Mouse (Mus musculus) C2C12 (cell line): ENCODE measurements around the gene Ltf. TPM values are rescaled to one million over a fixed set of nuclear protein-coding genes. Genes with fewer than 3 reads are reported as not detected.

Experiments used
- H3K27me3 ChIP-seq: one replicate; pipeline ENCODE4 v1.6.1; 2011; ENCODE audit not compliant: control insufficient read depth, insufficient read depth, insufficient read length
- H3K36me3 ChIP-seq: one replicate; pipeline ENCODE4 v1.6.1; 2011; ENCODE audit not compliant: control insufficient read depth, insufficient read depth
- H3K4me3 ChIP-seq: one replicate; pipeline ENCODE4 v1.5.1; 2011; ENCODE audit warnings: mild to moderate bottlenecking, control low read depth; ENCODE audit not compliant: poor library complexity, insufficient read depth, severe bottlenecking
- H3K79me2 ChIP-seq: one replicate; pipeline ENCODE4 v1.6.1; 2011; ENCODE audit not compliant: control insufficient read depth, insufficient read depth
- H3K79me3 ChIP-seq: one replicate; pipeline ENCODE4 v1.6.1; 2011; ENCODE audit warnings: low read depth, control low read depth
- H3ac ChIP-seq: one replicate; pipeline ENCODE3; 2011; ENCODE audit warnings: low read depth; ENCODE audit not compliant: control insufficient read depth, insufficient read length
- CEBPB ChIP-seq: IDR thresholded peaks from one replicate; pipeline ENCODE4 v1.6.1; 2011; ENCODE audit warnings: low read depth, mild to moderate bottlenecking, control low read depth, moderate library complexity
- CTCF ChIP-seq: IDR thresholded peaks from one replicate; pipeline ENCODE4 v1.5.1; 2011; ENCODE audit not compliant: control insufficient read depth, insufficient read depth, insufficient read length
- FOSL1 ChIP-seq: IDR thresholded peaks from one replicate; pipeline ENCODE4 v1.8.0; 2011; ENCODE audit warnings: mild to moderate bottlenecking, low read length; ENCODE audit not compliant: poor library complexity, insufficient read depth, severe bottlenecking
- MAX ChIP-seq: IDR thresholded peaks from one replicate; pipeline ENCODE4 v1.6.1; 2011; ENCODE audit warnings: mild to moderate bottlenecking, control low read depth
- MYOD1 ChIP-seq: IDR thresholded peaks from one replicate; pipeline ENCODE4 v1.6.1; 2011; ENCODE audit warnings: low read depth; ENCODE audit not compliant: control insufficient read depth, insufficient read length
- MYOG ChIP-seq: IDR thresholded peaks from one replicate; pipeline ENCODE4 v1.6.1; 2011; ENCODE audit not compliant: control insufficient read depth, insufficient read length; ENCODE audit errors: extremely low read depth
- USF1 ChIP-seq: IDR thresholded peaks from one replicate; pipeline ENCODE4 v1.6.1; 2011; ENCODE audit warnings: low read depth, mild to moderate bottlenecking, control low read depth, moderate library complexity
- polyA plus RNA-seq: library from polyadenylated mRNA; unstranded; fragments of >200 nt; fragmentation: generic; extraction: Trizol; gene quantifications from one replicate; pipeline ENCODE4 v1.2.1, GENCODE M21; 2012; ENCODE audit warnings: missing spikeins

Gene Ltf
- polyA plus RNA-seq, 1 experiment, result not detected

DNA sequence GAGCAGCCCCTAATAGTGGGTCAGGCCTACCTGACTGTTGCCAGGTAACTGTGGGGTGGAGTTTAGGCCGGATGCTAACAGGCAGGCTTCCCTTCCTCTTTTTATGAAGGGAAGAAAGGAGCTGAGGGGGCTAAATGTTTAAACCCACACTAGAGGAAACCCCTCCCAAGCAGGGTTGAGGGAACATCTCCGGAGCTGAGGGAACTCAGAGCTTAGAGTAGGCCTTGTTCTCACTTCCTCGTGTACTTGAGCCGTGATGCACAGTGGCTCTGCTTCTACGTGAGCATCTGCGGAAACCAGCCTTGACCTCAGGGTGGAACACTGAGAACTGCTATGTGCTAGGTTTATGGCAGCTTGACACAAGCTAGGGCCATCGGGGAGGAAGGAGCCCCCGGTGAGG lies 61.7 kb downstream of the Ltf start:
- H3K36me3 ChIP-seq, result no peaks in the 10 kb centered on the region
- H3K79me3 ChIP-seq, result no peaks in the 10 kb centered on the region
- no peaks in the 10 kb centered on the region for H3K79me2 ChIP-seq
- H3K27me3 ChIP-seq, result no peaks in the 10 kb centered on the region
- no peak for TF ChIP-seq FOSL1
- TF ChIP-seq MAX, result no peak
- no peak for TF ChIP-seq CTCF
- no peak for TF ChIP-seq CEBPB
- no peak for TF ChIP-seq USF1
- TF ChIP-seq MYOD1, result no peak
- TF ChIP-seq MYOG, result no peak
- H3ac ChIP-seq, result no peak overlapping the region
- no peak overlapping the region for H3K4me3 ChIP-seq

DNA sequence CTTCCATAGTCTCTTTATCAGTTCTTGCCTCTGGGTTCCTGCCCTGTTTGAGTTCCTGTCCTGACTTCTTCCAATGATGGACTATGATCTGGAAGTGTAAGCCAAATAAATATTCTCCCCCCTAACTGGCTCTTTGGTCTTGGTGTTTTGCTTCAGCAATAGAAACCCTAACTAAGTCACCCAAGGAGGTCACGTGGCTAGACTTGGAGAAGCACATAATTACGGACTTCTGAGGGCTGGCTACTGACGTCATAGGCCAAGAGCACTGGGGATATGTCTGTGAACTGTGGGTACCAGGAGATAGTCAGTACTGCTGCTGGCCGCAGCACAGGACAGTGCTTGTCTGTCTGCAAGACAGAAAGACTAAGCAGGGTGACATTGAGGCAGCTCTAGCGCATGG lies 62.7 kb downstream of the Ltf start:
- no peaks in the 10 kb centered on the region for H3K79me3 ChIP-seq
- H3K79me2 ChIP-seq, result no peaks in the 10 kb centered on the region
- TF ChIP-seq MAX (no peak), USF1 (peak; percentile 59)
- H3ac ChIP-seq, result no peak overlapping the region
- no peak overlapping the region for H3K4me3 ChIP-seq
- no peaks in the 10 kb centered on the region for H3K27me3 ChIP-seq
- H3K36me3 ChIP-seq, result no peaks in the 10 kb centered on the region

DNA sequence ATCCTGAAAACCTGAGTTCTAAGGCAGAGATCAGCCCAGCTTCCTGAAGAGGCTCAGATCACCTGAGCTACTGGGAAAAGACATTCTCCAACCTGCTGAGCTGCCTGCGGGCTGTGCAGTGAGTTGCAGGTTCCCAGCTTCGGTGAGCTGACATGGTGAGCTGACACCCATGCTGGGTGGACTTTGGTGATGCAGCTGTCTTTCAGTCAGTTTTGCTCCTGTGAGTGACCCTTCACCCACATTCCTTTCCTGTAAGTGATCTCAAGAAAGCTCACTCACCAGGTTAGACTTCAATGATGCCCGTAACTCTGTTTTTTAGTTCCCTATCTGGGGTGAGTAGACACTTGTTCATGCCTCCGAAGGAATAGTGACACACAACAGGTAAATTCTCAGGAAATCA lies 66.3 kb downstream of the Ltf start:
- Histone ChIP-seq H3K36me3 (no peaks in the 10 kb centered on the region), H3K27me3 (no peaks in the 10 kb centered on the region), H3ac (no peak overlapping the region), H3K79me3 (no peaks in the 10 kb centered on the region), H3K4me3 (no peak overlapping the region), H3K79me2 (no peaks in the 10 kb centered on the region)
- TF ChIP-seq CTCF (no peak), MYOG (no peak), USF1 (no peak), MYOD1 (no peak), FOSL1 (no peak)

DNA sequence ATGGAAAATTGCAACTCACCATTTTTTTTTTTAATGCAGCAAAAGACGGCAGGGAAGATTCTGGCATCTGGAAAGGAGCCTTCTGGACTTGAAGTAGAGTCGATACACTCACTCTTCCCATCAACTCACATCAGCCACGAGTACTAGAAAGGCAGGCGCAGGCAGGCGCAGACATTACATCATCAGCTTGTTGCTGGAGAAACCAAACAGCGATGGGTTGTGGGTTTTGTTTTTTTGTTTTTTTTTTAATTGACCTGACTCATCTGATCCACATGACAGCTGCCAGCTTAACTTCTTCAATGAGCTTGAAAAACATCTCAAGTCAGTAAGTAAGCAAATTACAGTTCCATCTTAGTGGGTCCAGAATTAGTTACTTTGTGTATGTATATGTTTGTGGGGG lies 67.1 kb downstream of the Ltf start:
- H3K79me3 ChIP-seq, result no peaks in the 10 kb centered on the region
- H3K27me3 ChIP-seq, result no peaks in the 10 kb centered on the region
- H3ac ChIP-seq, result no peak overlapping the region
- no peak for TF ChIP-seq MYOD1
- no peak for TF ChIP-seq CEBPB
- no peak for TF ChIP-seq FOSL1
- no peak for TF ChIP-seq USF1
- no peak for TF ChIP-seq CTCF
- no peak for TF ChIP-seq MAX
- no peak for TF ChIP-seq MYOG
- no peaks in the 10 kb centered on the region for H3K36me3 ChIP-seq
- no peaks in the 10 kb centered on the region for H3K79me2 ChIP-seq
- no peak overlapping the region for H3K4me3 ChIP-seq

DNA sequence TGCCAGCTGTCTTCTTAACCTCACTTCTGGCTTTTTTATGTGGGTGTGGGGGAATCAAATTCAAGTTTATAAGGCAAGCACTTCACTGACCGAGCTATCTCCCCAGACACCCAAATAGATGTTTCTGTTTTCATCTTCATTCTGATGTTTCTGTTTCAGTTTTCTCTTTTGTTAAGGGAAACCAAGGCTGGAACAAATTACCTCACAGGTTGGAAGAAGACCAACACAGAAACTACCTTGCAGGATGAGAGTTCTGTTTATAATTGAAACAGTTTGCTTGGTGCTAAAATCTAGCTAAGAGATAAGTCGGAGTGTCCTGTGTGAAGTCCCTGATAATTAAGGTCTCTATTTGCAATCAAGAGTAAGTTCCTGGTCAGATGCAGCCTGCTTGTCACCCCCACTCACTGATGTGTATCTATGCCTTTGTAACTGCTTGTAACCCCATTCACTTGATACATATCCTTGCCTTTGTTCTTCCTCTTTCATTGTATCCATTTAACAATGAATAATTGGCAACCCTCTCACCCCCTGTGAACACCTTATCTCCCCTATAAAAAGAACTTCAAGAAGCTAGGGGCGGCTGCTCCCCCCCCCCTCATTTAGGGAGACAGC lies 68.0 kb downstream of the Ltf start:
- no peaks in the 10 kb centered on the region for H3K36me3 ChIP-seq
- no peaks in the 10 kb centered on the region for H3K79me3 ChIP-seq

DNA sequence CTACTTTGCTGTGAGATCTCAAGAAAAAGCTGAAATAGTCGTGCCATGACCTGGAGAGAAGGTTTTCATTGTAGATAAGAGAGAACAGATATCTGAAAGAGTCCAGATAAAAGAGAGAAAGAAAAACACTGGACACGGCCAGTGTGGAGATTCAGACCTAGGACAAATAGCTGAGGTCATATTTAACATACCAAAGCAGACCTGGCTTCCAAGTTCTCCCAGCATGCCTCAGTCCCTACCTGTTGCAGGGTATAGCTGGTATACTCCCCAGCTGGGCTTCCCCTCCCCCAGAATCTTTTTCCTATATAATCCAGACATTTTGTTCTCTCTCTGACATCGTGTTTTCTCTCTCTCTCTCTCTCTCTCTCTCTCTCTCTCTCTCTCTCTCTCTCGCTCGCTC lies 68.9 kb downstream of the Ltf start:
- TF ChIP-seq MAX (no peak), MYOD1 (no peak), FOSL1 (no peak), USF1 (no peak)
- no peaks in the 10 kb centered on the region for H3K36me3 ChIP-seq
- no peak overlapping the region for H3K4me3 ChIP-seq
- no peaks in the 10 kb centered on the region for H3K79me3 ChIP-seq
- no peaks in the 10 kb centered on the region for H3K27me3 ChIP-seq
- H3K79me2 ChIP-seq, result no peaks in the 10 kb centered on the region
- H3ac ChIP-seq, result no peak overlapping the region

More for the DNA sequence above, 68.0 kb downstream of the Ltf start:
- no peaks in the 10 kb centered on the region for H3K27me3 ChIP-seq
- no peak overlapping the region for H3K4me3 ChIP-seq
- TF ChIP-seq MAX (no peak), MYOD1 (no peak)
- H3ac ChIP-seq, result no peak overlapping the region
- H3K79me2 ChIP-seq, result no peaks in the 10 kb centered on the region

DNA sequence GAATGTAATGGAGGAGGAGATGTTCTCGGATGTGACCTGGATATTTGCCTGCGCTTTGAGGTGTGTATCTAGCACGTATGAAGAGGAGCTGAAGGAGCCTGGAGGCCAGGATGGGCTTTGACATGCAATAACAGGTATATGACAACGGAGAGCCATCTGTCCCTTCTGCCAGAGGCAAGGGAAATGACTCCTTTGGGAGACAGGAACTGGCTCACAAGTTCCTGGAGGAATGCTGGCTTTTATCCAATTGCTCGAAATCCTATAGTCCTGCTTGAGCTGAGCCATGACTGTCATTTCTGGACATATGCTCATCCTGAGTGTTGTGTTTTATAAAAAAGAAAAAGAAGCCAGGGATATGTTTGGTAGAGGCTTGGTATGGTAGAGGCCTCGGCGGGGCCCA lies 69.8 kb downstream of the Ltf start:
- H3K4me3 ChIP-seq, result no peak overlapping the region
- H3K36me3 ChIP-seq, result no peaks in the 10 kb centered on the region
- TF ChIP-seq MYOD1 (no peak), USF1 (no peak), CTCF (no peak), FOSL1 (no peak), MYOG (no peak), CEBPB (no peak), MAX (no peak)
- no peaks in the 10 kb centered on the region for H3K79me3 ChIP-seq
- H3K79me2 ChIP-seq, result no peaks in the 10 kb centered on the region
- H3K27me3 ChIP-seq, result no peaks in the 10 kb centered on the region
- no peak overlapping the region for H3ac ChIP-seq
